Mouse (Mus musculus): ENCODE data around the gene Cd2. TPM values are rescaled to one million over a fixed set of nuclear protein-coding genes. Genes with fewer than 3 reads are reported as not detected.

The Cd2 gene
- total RNA-seq, 1 experiment from 2014 or later = 1.2 TPM

DNA sequence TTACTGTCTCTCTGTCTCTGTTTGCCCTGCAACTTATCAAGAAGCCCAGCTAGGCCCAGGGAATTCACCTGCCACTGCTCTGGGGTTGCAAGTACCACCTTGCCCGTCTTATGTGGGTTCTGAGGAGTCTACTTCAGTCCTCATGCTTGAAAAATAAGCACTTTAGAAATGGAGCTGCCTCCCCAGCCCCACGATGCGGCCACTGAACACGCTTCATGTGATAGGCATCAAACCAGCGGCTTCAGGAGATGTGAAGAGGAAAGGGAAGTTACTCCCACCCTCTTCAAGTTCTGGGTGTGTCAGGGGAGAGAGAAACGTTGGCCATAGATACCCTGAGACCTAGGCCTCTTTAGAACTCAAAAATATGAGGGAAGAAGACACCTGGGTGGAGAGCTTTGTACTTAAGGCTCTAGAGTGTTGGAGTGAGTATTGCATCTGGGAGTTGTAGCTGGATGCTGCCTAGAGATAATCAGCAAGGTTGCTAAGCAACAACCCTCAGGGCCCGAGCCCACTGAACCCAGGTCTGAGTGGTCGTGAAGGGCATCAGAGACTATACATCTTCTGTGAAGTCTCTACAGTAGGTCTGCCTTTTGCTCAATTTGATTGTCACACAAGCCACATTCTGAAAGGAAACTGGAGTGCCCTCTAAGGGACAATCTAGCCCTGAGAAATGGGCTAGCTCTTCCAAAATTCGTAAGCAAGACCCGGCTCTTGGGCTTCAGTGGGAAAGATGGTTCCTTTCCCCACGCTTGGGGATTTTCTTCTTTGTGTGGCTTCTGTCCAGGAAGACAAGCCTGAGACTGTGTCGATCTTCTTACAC lies 11.0 kb downstream of the Cd2 start:
- no peak for ATAC-seq (replicated peaks; ENCODE audit: low read depth, poor library complexity, severe bottlenecking)

DNA sequence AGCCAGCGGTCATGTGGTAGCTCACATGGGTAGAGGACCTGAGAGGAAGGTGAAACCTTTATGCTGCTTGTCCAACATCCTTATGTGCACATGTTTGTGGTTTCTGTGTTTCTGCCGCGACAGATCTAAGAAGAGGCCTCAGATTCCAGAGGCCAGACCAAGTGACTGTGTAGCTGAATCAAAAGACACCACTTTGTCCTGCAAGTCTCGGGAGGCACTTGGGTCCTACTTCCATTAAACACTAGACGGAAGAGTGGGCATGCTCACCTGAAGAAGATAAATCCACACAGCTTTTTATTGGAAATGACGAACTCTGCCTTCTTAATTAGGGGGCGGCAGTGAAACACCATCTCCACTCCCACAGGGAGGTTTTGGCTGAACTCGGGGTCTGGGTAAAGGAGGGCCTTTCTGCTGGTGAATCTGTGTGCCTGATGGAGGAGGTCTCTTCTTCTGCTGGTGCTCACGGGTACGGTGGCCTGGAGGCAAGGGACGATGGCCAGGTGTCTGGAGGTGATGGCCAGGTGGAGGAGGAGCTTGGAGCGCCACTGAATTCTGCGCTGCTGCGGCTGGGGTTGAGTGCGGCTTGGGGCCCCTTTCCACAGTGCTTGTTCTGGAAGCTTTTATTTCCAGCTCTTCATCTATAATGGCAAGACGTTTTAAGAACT lies 12.0 kb downstream of the Cd2 start:
- ATAC-seq (replicated peaks; ENCODE audit: low read depth, poor library complexity, severe bottlenecking) = no peak

DNA sequence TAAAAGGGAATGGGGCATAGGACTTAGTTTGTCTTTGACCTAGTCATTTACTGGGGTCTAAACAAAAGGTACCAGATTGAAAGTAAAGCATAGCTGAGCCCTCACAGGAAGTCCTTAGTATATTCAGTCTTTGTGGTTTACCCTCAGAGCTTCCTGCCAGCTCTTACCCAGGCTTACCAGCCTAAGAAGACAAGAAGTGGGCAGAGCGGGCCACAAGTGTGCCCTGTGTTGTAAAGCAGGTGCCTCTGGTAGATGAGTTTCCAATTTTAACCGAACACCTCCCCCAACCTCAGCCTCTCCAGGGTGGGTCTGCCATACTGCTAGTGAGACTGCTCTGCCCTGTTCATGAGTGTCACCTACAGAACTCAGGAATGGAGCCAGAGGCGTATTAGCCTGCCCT lies 12.9 kb downstream of the Cd2 start:
- ATAC-seq (replicated peaks; ENCODE audit: low read depth, poor library complexity, severe bottlenecking) = peak; percentile 87

DNA sequence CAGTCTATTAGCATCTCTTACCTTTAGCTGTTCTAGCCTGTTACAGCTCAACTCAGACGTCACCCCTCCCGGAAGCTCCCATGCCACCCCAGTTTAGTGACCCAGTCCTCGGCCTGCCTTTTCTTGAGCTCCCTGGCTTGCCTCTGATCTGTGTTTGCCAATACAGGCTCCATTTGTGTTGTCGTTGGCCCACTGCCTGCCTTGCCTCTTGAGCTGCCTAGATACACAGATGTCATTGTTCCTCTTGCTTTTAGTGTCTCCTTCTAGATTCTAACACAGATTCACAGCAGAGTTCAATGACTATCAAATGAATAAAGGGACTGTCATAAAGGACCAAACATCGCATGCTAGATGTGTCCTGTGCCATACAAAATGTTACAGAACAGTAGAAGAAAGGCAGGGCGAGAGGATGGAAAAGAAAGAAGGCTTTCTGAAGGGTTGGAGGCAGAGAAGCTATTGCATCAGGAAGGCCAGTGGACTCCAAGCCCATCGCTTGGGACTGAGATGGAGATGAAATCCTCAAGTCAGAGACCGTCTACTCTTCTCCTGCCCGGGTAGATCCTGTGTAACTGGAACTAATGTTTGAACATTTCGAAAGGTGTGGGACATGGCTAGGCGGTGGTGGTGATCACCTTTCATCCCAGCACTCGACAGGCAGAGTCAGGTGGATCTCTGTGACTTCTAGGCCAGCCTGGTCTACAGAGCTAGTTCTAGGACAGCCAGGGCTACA lies 13.5 kb downstream of the Cd2 start:
- ATAC-seq (replicated peaks; ENCODE audit: low read depth, poor library complexity, severe bottlenecking) = no peak

DNA sequence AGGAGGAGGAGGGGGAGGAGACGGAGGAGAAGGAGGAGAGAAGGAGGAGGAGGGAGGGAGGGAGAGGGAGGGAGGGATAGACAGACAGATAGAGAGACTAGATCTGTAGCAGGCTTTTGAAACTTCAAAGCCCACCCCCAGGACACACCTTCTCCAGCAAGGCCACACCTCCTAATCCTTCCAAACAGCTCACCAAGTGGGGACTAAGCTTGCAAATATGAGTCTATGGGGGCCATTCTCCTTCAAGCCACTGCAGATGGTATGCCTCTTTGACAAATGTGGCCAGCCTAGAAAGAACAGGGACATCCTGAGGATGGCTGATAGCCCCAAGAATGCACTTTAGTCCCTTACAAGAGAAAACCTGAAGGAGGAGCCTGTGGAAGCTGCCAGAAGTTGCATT lies 15.6 kb downstream of the Cd2 start:
- no peak for ATAC-seq (replicated peaks; ENCODE audit: low read depth, poor library complexity, severe bottlenecking)

DNA sequence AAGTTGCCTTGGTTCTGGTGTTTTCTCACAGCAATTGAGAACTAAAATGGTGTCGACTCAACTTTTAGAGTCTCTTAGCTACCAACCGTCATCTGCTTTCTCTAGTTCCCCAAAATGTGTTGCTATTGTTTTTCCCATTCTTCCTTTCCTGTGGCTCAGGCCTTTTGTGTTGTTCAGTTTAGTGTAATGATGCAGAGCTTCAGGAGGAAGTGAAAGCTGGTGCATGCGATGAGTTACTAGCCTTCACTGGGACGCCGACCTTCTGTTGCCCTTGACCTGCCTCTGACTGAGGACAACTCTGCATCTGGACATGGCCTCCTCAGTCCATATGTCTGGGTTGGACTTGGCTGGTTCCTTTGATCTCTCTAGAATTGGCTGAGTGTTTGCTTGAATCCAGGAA lies 16.9 kb downstream of the Cd2 start:
- ATAC-seq (replicated peaks; ENCODE audit: low read depth, poor library complexity, severe bottlenecking) = peak; percentile 61

DNA sequence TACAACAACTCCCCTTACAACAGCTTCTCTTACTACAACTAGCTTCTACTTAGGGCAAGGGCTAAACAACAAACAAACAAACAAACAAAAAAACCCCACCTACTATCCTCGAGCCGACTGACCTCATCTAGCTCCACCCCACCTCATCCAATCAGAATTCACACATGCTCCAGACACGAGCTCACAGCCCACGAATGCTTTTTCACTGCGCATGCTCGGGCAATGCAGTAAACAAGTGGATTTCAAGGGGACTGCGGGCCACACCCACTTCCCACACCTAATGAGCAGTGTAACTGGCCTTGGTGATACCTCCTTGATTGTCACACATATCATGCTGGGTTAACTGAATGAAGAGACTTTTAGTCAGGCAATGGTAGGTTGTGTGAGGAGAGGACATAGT lies 19.4 kb downstream of the Cd2 start:
- no peak for ATAC-seq (replicated peaks; ENCODE audit: low read depth, poor library complexity, severe bottlenecking)

DNA sequence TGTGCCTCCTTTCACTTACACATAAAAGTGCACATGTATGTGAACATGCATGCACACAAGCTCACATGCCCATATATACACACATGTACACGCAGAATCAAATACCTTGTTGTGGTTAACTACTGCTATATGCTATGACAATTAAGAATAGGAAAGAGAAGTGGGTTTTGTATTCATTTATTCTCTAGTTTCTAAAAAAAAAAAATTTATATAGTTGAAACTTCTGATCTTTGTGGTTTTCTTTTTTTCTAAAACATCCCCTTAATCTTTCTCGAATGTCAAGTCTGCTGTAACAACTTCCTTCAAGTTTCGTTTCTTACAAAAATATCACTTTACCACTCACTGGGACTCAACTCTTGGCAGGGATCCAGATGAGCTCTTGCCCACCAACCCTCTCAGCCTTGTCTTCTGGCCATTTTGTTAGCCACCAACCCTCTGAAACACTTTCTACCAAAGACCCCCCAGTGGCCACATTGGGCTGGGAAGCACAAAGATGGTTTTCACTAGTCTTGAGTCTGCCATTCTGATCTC lies 22.1 kb downstream of the Cd2 start:
- peak; percentile 25; the same call in 1 of the 2 replicates for ATAC-seq (replicated peaks; ENCODE audit: low read depth, poor library complexity, severe bottlenecking)

DNA sequence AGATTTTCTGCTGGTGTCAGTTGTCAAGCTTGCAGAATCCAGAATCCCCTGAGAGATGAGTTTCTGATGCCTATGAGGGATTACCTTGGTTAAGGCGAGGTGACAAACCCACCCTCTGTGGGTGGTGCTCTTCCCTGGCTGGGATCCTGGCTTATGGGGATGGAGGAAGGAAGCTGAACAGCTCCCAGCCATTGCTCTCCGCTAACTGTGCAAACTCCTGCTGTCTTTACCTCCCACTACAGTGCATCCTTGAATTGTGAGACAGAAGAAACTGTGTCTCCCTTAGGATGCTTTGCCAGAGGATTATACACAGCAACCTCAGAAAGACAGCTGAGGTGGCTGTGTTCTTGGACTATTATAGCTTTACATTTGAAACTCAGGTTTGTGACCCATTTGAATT lies 28.8 kb downstream of the Cd2 start:
- ATAC-seq (replicated peaks; ENCODE audit: low read depth, poor library complexity, severe bottlenecking) = no peak

DNA sequence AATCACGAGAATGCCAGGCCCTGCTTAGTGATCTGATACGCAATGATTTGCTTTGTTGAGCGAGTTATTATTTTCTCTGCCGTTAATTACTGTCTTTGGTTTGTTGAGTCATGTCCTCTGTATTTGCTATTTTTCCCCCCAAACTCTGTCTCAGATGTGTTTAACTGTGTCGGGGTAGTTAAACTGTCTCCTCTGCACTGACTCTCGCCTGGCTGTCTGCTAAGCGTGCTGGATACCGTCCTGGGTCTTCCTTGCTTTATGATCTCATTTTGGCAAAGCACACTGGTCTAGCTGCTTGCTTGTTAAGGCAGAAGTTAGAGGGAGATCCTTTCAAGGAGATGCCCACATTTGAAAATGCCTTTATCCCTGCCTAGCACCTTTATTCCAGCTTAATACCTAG lies 31.6 kb downstream of the Cd2 start:
- no peak for ATAC-seq (replicated peaks; ENCODE audit: low read depth, poor library complexity, severe bottlenecking)

DNA sequence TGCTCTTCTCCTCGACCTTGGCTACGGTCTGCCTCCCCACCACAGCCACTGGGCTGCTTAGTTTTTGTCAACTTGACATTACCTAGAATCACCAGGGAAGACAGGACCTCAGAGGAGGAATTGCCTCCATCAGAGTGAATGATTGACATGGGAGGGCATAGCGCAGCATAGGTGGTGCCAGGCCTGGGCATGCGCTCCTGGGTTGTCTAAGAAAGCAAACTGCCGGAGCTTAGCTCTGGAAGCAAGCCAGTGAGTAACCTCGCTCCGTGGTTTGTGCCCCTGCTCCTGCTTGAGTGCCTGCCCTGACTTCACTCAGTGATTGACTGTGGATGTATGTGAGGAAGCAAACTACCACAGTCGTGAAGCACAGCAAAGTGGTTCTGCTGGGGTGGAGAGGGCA lies 35.6 kb downstream of the Cd2 start:
- ATAC-seq (replicated peaks; ENCODE audit: low read depth, poor library complexity, severe bottlenecking) = no peak

DNA sequence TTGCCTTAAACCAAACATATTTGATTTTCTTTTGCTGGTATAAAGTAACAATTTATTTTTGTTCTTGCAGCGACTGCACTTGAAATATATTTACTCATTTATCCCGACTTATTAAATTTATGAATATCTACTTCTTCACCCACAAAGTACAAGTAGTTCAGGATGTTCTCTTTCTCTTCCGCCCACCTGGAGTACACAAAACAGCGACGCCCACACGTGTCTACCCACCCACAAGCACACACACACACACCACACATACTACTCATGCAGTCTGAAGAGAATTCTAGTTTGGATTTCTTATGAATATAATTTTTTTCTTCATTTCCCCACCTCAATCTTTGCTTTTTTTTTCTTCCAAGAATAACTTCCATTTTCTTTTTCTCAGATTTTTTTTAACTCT lies 37.9 kb downstream of the Cd2 start:
- no peak for ATAC-seq (replicated peaks; ENCODE audit: low read depth, poor library complexity, severe bottlenecking)

DNA sequence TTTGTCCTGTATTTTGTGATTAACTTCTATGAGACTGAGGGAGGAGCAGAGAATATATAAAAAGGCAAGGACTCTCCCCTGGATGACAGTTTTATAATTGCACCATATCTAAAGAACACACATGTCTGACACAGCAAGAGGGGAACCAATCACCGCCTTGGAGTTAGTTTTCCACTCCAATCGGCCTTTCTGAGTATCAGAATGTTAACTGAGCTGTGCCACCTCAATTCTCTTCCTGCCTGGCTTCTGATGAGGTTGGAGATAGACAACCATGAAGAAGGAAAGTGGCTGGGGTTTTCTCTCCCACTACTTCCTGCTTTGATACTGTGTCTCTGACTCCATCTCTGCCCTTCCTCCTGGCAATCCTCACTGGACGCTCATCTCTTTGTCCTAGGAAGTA lies 42.5 kb downstream of the Cd2 start:
- no peak for ATAC-seq (replicated peaks; ENCODE audit: low read depth, poor library complexity, severe bottlenecking)

DNA sequence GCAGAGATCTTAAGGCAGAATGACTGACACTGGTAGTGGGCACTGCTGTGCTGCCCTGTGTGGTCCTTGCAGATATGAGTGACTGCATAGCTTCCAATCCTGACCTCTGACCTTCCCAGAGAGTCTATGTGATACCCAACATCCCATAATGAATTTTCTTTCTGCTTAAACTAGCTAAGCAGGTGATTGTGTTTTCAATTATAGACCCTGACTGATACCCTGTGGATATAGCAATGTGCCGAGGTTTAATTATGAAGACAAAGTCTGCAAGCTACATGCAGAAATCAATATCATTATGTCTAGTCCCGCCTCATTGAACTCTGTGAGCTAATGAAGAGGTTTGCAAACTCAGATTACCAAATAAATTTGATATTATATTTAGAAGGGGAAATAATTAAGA lies 44.7 kb downstream of the Cd2 start:
- no peak for ATAC-seq (replicated peaks; ENCODE audit: low read depth, poor library complexity, severe bottlenecking)

DNA sequence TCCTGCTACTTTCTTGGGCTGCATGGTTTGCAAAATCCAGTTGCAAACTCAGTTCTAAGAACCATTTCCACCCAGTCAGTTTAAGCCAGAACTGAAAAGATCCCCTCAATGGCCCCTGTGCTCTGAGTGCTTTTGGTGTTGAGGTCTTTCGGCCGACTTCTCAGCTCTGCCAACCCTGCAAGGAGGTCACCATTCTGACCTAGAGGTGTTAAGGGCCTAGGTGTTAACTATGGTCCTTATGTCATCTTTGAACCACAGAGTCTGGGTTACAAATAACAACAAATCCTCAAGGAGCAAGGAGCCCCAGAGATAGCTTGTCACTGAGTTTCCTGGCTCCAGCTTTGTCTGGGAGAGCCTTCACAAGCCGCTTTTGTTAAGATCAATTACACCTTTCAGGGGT lies 45.9 kb downstream of the Cd2 start:
- ATAC-seq (replicated peaks; ENCODE audit: low read depth, poor library complexity, severe bottlenecking) = no peak

DNA sequence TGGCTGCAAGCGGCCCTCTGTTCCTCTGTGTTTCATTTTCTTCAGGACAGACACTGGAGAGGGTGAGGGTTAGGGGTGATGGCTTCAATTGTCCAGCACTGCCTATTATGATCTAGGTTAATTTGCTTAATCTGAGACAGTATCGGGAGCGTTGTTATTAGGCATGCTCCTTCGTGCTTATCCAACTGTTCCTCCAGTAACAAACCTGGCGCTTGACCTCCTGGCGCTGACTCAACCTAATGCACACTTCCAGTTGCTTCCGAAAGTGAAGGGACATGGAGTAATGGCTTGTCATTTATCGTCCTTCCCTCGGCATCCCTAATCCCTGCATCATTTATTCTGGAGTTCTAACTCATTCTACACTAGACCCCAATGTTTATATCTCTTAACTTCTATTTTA lies 46.9 kb downstream of the Cd2 start:
- ATAC-seq (replicated peaks; ENCODE audit: low read depth, poor library complexity, severe bottlenecking) = no peak

DNA sequence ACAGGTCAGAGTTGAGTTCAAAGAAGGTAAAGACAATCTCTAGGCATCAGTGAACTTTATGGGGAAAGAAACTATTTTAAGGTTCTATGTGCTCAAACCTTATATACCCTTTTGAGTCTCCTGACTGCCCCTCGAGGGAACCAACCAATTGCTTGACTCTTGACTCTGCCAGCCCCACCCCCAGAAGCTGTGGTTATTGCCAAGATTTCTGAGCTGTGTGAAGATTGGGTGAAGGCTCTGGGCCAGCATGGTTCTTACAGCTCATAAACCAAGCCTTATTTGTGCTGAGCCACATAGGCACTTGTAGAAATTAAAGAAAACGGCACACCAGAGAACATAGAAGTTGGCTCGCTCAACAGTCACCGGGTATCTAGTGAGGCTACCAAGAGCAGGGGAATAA lies 48.5 kb downstream of the Cd2 start:
- ATAC-seq (replicated peaks; ENCODE audit: low read depth, poor library complexity, severe bottlenecking) = no peak

DNA sequence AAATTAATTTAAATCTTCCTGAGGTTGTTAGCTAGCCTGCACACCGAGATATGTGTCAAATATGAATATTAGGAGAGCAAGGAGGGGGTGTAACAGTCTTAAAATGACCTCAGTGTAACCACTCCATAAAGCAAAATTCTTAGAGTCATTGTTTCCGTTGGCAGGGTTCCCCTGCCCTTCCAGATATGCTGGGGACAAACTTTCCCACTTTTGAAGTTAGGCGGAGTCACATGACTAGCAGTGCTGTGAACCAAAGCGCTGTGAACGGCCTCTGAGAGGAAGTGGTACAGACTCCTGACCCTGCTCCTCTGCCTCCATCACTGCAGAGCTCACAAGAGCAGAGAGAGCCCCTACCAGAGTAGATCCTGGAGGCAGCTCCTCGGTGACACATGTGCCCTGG lies 49.0 kb downstream of the Cd2 start:
- no peak for ATAC-seq (replicated peaks; ENCODE audit: low read depth, poor library complexity, severe bottlenecking)

DNA sequence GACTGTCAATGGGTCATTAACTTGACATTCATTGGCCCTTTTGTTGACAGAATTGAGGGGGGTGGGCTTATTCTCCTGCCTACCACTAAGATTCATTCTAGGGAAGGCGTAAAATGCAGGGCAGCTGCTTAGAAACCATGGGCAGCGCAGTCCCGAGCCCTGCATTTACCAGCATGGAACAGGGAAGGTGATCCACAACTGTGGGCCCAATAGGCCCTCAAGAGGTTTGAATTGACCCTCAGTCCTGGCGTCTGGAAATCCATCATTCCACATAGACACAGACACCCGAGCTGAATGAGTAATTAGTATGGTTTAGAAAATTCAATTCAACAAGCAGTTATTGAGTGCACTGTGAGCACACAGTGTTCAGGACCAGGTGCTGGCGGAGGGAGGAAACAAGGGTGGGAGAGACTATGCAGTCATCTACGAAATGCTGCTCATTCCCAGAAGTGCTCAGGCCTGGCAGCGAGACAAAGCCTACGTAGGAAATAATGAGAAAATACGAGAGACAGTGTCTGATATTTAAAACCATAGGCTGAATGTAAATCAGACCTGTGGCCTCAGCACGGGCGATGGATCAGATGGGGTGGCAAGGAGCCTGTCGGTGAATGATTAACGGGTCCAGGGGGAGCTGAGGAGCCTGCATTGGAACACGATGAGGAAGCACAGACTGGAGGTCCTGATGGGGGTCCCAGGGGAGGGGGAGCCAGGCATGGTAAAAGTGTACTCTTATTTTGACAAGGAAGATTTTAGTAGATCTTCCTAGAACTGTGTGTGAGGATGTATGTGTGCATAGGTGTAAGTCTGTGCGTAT lies 50.5 kb downstream of the Cd2 start:
- no peak for ATAC-seq (replicated peaks; ENCODE audit: low read depth, poor library complexity, severe bottlenecking)

DNA sequence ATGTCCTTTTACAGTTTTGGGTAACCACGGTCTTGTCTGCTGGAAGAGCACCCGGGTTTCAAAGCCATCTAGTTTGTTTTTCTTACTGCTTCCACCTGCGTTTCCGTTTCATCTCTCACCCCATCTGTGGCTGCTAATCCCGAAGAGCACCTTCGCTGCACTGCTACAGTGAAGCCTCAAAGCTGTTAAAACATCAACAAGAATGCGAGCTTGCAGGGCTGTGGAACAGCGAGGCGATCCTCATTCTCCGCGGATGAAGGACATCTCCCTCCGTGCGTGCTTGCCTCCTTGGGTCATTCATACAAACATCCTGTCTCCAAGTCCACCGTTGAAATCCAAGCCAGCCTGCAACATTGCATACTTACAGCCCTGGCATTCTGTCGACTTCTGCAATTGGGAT lies 51.5 kb downstream of the Cd2 start:
- no peak for ATAC-seq (replicated peaks; ENCODE audit: low read depth, poor library complexity, severe bottlenecking)

Data from common myeloid progenitor, adult 5-6 weeks (primary cell).